Mouse (Mus musculus) bone marrow macrophage, adult 2 months (primary cell): ENCODE measurements around the gene Mmp13.

ENCODE experiments used
- CTCF ChIP-seq: IDR thresholded peaks from 2 replicates; pipeline ENCODE4 v1.5.1; 2012; ENCODE audit warnings: low read depth, mild to moderate bottlenecking, low read length, moderate library complexity
- POLR2A ChIP-seq: IDR thresholded peaks from 2 replicates; pipeline ENCODE4 v1.6.1; 2012; ENCODE audit warnings: mild to moderate bottlenecking, low read depth, low read length, borderline replicate concordance

DNA sequence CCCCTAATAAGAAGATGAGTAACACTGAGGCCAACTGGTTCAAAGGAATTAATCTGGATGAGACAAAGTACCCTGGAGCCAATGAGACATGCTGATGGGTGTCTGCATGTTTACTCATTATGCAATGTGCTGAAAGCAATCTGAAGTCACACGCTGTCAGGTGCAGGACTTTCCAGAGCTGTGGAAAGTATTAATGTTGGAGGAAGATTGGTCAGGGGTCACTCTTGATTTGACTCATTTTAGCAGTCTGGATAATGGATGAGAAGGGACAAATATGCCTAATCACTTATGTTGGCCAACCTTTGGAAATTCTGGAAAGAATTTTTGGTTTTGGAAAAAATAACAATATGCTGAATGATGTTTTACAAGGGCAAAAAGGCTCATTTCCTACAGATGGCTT lies 10.6 kb upstream of the Mmp13 start:
- TF ChIP-seq CTCF (no peak), POLR2A (no peak)
